Mouse (Mus musculus) neural tube, embryonic 11.5 days (tissue): Measurements from ENCODE around the gene Tekt1. TPM values are rescaled to one million over a fixed set of nuclear protein-coding genes. Genes with fewer than 3 reads are reported as not detected.
A peak's percentile ranks its signal among the peaks of the same experiment; 100 is the strongest.

ENCODE experiments used
- ATAC-seq: fragments of 200-750 bp; cut with Nextera tagmentation; 2 replicates; pipeline ENCODE4 v1.8.0; 2017; ENCODE audit warnings: moderate number of reproducible peaks, mild to moderate bottlenecking, moderate TSS enrichment, moderate library complexity; ENCODE audit not compliant: insufficient read depth, low FRiP score, low TSS enrichment
- DNase-seq: peaks from one replicate; pipeline ENCODE4 v3.0.0-alpha.2; 2015; ENCODE audit warnings: low spot score
- H3K27ac ChIP-seq: fragments of 300-500 bp; sonication (generic); 2 replicates; pipeline ENCODE4 v1.5.1; 2014; ENCODE audit warnings: low read depth, mild to moderate bottlenecking, low read length
- H3K27me3 ChIP-seq: fragments of 300-500 bp; sonication (generic); 2 replicates; pipeline ENCODE4 v1.6.1; 2014; ENCODE audit warnings: mild to moderate bottlenecking, low read length, mixed read lengths; ENCODE audit not compliant: control insufficient read depth, insufficient read depth
- H3K36me3 ChIP-seq: fragments of 300-500 bp; sonication (generic); 2 replicates; pipeline ENCODE4 v1.6.1; 2014; ENCODE audit warnings: mild to moderate bottlenecking, low read length, moderate library complexity, mixed read lengths; ENCODE audit not compliant: control insufficient read depth, insufficient read depth
- H3K4me1 ChIP-seq: fragments of 300-500 bp; sonication (generic); 2 replicates; pipeline ENCODE4 v1.6.1; 2014; ENCODE audit warnings: low read length, mixed read lengths; ENCODE audit not compliant: control insufficient read depth, insufficient read depth
- H3K4me2 ChIP-seq: fragments of 300-500 bp; sonication (generic); 2 replicates; pipeline ENCODE4 v1.6.1; 2014; ENCODE audit warnings: low read depth, mild to moderate bottlenecking, moderate library complexity
- H3K4me3 ChIP-seq: fragments of 300-500 bp; sonication (generic); 2 replicates; pipeline ENCODE4 v1.5.1; 2014; ENCODE audit warnings: low read depth, low read length
- H3K9ac ChIP-seq: fragments of 300-500 bp; sonication (generic); 2 replicates; pipeline ENCODE4 v1.6.1; 2014; ENCODE audit warnings: mild to moderate bottlenecking, low read length
- H3K9me3 ChIP-seq: fragments of 300-500 bp; sonication (generic); 2 replicates; pipeline ENCODE4 v1.6.1; 2016; ENCODE audit warnings: low read length; ENCODE audit not compliant: control insufficient read depth
- WGBS: fragments of 180-500 bp; shearing (Covaris S2); extraction: QIAGEN DNeasy Blood & Tissue Kit; methylation state at CpG from one replicate; pipeline ENCODE4 v1.1.7; 2014; 5-methylcytosine and 5-hydroxymethylcytosine counted together
- polyA plus RNA-seq: library from polyadenylated mRNA; unstranded; fragments of >200 nt; fragmentation: Nextera tagmentation; extraction: Ambion mirVana; gene quantifications from 2 replicates; pipeline ENCODE4 v1.2.1, GENCODE M21; 2014

Gene Tekt1
- polyA plus RNA-seq, 1 experiment from 2014 or later = 4.2 TPM

GRCm38 (mm10) chr11:72369904-72370672 is 7.8 kb upstream of the Tekt1 start:
- Histone ChIP-seq H3K4me1 (no peaks in the 10 kb centered on the region), H3K27ac (no peak overlapping the region), H3K9ac (no peak overlapping the region), H3K36me3 (no peaks in the 10 kb centered on the region), H3K27me3 (no peaks in the 10 kb centered on the region), H3K4me3 (no peak overlapping the region), H3K4me2 (no peak overlapping the region), H3K9me3 (no peaks in the 10 kb centered on the region)
- WGBS = 39% methylated on average over 12 of the region's 12 CpGs
- ATAC-seq (no peak), DNase-seq (no peak)

DNA sequence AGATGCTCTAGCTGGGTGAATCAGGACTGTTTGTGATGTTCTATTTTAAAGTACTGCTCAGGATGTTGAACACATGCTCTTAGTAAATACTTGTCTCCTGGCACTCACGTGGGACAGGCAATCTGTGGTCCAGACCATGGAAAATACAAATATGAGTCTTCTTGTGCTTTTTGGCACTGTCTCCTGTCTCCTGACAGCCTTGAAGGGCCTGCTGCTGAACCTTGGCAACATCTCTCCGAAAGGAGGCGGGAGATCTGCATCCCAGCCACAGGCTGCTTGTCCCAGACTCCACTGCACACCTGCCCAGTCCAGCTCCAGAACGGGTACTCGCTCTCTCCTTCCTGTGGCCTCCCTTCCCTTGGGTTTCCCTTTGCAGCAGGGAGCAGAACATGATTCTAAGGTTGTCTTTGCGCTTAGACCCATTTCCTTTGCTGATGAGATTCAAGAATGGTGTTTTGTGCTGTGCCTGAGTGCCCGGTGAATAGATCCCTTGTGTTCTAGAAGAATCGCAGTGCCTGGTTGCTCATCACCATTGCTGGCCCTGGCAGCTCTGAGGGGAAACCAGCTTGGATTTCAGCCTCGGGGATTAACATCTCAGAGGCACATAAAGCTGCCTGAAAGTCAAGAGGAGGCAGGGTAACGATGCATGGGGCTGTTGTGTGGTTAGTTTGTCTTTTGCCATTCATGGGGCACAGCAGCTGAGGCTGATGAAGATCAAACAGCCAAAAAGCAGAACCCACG is 5.9 kb upstream of the Tekt1 start:
- Histone ChIP-seq H3K27me3 (no peaks in the 10 kb centered on the region), H3K4me3 (no peak overlapping the region), H3K27ac (no peak overlapping the region), H3K4me2 (no peak overlapping the region), H3K9ac (no peak overlapping the region), H3K9me3 (no peaks in the 10 kb centered on the region), H3K4me1 (no peaks in the 10 kb centered on the region), H3K36me3 (no peaks in the 10 kb centered on the region)
- no peak for ATAC-seq
- WGBS = 63% methylated on average over 11 of the region's 11 CpGs
- no peak for DNase-seq

DNA sequence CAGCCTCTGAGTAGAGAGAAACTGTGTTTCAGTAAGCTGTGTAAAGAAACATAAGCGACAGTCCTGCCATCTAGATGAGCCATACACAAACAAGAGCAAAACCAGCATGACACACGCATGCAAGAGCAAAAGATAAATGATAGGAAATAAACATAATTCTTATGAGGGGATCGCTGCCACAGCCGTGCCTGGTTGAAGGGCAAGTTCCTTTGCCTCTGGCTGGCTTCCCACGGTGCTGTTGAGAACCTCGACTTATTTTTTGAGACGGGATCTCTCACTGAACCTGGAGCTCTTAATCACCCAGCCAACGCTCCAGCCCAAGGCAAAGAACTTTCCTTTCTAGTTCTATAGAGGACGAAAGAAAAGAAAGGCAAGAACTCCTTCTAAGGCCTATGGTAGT is 3.9 kb upstream of the Tekt1 start:
- no peak overlapping the region for H3K9ac ChIP-seq
- H3K4me2 ChIP-seq = no peak overlapping the region
- no peak overlapping the region for H3K27ac ChIP-seq
- H3K27me3 ChIP-seq = no peaks in the 10 kb centered on the region
- H3K36me3 ChIP-seq = no peaks in the 10 kb centered on the region
- WGBS = 82% methylated on average over 9 of the region's 9 CpGs
- no peaks in the 10 kb centered on the region for H3K9me3 ChIP-seq
- DNase-seq = no peak
- H3K4me3 ChIP-seq = no peak overlapping the region
- ATAC-seq = no peak
- H3K4me1 ChIP-seq = no peaks in the 10 kb centered on the region

GRCm38 (mm10) chr11:72364526-72364925 is 2.3 kb upstream of the Tekt1 start:
- Histone ChIP-seq H3K9ac (no peak overlapping the region), H3K4me3 (no peak overlapping the region), H3K4me2 (no peak overlapping the region), H3K4me1 (no peaks in the 10 kb centered on the region), H3K9me3 (no peaks in the 10 kb centered on the region), H3K27me3 (no peaks in the 10 kb centered on the region), H3K36me3 (no peaks in the 10 kb centered on the region), H3K27ac (no peak overlapping the region)
- DNase-seq (no peak), ATAC-seq (no peak)
- 96% methylated on average over 5 of the region's 5 CpGs for WGBS

DNA sequence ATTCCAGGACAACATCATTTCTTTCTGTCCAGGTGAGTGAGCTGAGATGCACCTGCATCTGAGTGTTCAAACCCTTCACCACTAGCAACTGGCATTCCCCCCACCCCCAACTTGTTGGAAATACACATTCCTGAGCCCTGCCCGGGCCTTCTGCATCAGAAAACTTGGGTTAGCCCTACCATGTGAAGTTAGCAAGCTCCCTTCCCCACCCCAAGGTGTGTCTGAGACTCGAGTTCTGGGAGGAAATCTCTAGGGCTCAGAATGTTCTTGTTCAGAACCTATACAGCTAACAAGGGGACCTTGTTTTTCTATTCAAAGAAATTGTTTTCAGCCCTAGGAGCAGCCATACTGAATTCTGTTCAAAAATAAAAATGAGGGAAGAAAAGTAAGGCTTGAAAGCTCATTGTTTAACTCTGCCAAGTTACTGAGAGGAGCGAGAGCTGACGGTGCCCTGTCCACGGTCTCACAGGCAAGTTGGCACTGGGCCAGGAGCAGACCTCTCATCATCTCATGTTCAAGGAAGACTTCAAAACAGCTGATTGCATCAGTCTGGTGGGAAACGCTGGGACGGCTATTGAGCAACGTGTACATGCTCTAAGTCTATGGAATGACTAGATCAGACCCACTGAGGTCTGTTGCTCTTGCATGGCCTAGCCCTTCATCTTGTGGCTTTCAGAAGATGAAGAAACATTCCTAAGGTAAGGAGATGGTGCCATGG is 1.4 kb upstream of the Tekt1 start:
- no peaks in the 10 kb centered on the region for H3K4me1 ChIP-seq
- H3K9ac ChIP-seq = no peak overlapping the region
- no peak overlapping the region for H3K4me2 ChIP-seq
- no peak for ATAC-seq
- H3K36me3 ChIP-seq = no peaks in the 10 kb centered on the region
- H3K4me3 ChIP-seq = no peak overlapping the region
- 88% methylated on average over 8 of the region's 8 CpGs for WGBS
- no peaks in the 10 kb centered on the region for H3K9me3 ChIP-seq
- DNase-seq = no peak
- H3K27me3 ChIP-seq = no peaks in the 10 kb centered on the region
- H3K27ac ChIP-seq = no peak overlapping the region

GRCm38 (mm10) chr11:72361385-72362346 is 576 bp downstream of the Tekt1 start:
- Histone ChIP-seq H3K27ac (peak overlapping the region; percentile 39; the same call in 1 of the 2 replicates), H3K4me2 (peak overlapping the region; percentile 80), H3K4me3 (peak overlapping the region; percentile 45), H3K9me3 (no peaks in the 10 kb centered on the region), H3K36me3 (no peaks in the 10 kb centered on the region), H3K4me1 (no peaks in the 10 kb centered on the region), H3K27me3 (no peaks in the 10 kb centered on the region), H3K9ac (peak overlapping the region; percentile 74)
- whole genome bisulfite sequencing = 10% methylated on average over 42 of the region's 42 CpGs
- DNase-seq (peak; percentile 89), ATAC-seq (peak; percentile 71)

DNA sequence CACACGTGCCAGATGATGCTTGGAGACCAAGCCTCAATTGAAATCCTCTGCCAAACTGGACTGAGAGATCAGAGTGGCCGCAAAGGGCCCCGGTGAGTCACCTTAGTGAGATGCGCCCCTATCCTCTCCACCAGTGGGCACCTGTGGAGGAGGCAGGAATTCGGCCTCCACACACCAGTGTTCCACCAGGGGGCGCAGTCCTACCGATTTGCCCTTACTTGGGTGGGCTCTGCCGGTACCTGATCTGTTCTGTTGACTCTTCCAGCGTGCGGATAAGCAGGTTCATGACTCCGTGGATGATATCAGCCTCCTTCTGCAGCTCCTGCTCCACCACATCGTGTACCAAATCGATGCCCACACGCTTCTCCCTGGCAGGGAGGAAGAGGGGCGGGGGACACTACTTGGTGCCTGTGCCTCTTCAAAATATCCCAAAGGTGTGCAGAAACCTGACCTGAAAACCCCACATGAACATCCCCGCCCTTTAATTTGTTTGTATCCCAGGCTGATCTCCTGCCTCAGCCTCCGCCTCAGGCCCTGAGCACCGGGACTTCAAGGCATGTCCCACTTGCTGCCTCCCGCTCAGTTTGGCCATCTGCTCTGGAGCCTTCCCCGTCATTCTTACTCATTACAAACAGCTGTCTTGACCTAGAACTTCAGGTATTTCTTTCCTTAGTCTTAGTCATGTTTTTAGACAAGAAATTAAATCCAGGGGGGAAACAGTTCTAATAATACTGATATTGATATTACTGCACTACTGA is 7.1 kb downstream of the Tekt1 start:
- no peak for ATAC-seq
- no peak overlapping the region for H3K4me3 ChIP-seq
- 23% methylated on average over 20 of the region's 20 CpGs for WGBS

More for the DNA sequence above, 7.1 kb downstream of the Tekt1 start:
- no peaks in the 10 kb centered on the region for H3K9me3 ChIP-seq
- H3K9ac ChIP-seq = no peak overlapping the region
- H3K4me1 ChIP-seq = no peaks in the 10 kb centered on the region
- peak; percentile 77 for DNase-seq
- no peaks in the 10 kb centered on the region for H3K27me3 ChIP-seq
- no peaks in the 10 kb centered on the region for H3K36me3 ChIP-seq
- no peak overlapping the region for H3K27ac ChIP-seq
- no peak overlapping the region for H3K4me2 ChIP-seq
